ENCODE assay signal across 10 mouse cellular contexts in genomic region chr17:34198521-34198912, GRCm38 (mm10). TPM values are rescaled to one million over a fixed set of nuclear protein-coding genes. Genes with fewer than 3 reads are reported as not detected.
DNase-seq lines count a peak whose midpoint lies in the region; ATAC-seq and TF ChIP-seq lines count a peak whose summit lies in the region.
"Had no signal": no experiment of that assay in that cellular context is flagged by ENCODE, and none has a peak within 500 bp of the region (broad histone marks: within the 10 kb centered on the region; RNA-seq: fewer than 3 reads in every experiment).

No protein-coding gene starts in this region.

- H3K4me3 ChIP-seq in kidney, embryonic 14.5 days (ENCODE audit: low read length) = peak overlapping the region; percentile 33
- peak overlapping the region; percentile 40 for H3K4me3 ChIP-seq in cortical plate, adult 2 months (ENCODE audit: insufficient read depth, low read length)
- peak overlapping the region; percentile 49 for H3K4me3 ChIP-seq in intestine, embryonic 16.5 days (ENCODE audit: low read length)
- peak overlapping the region; percentile 43 for H3K4me3 ChIP-seq in midbrain, postnatal 0 days (ENCODE audit: low read depth, low read length)

- H3K4me1 ChIP-seq in kidney, embryonic 14.5 days (ENCODE audit: control insufficient read depth, insufficient read depth, low read length) = no peaks in the 10 kb centered on the region
- no peaks in the 10 kb centered on the region; the same call in 1 of the 2 replicates for H3K4me1 ChIP-seq in cortical plate, adult 2 months (ENCODE audit: control insufficient read depth, insufficient read depth, low read length)
- H3K4me1 ChIP-seq in intestine, embryonic 16.5 days (ENCODE audit: control insufficient read depth, insufficient read depth, low read length) = peaks cover 5% of the 10 kb centered on the region; the same call in 1 of the 2 replicates
- no peaks in the 10 kb centered on the region for H3K4me1 ChIP-seq in midbrain, postnatal 0 days (ENCODE audit: insufficient read depth, low read length)

- H3K27me3 ChIP-seq in kidney, embryonic 14.5 days (ENCODE audit: control insufficient read depth, insufficient read depth, low read length) = peaks cover 63% of the 10 kb centered on the region
- peaks cover 18% of the 10 kb centered on the region for H3K27me3 ChIP-seq in intestine, embryonic 16.5 days (replicated peaks; ENCODE audit: control insufficient read depth, insufficient read depth, low read length)
- H3K27me3 ChIP-seq in midbrain, postnatal 0 days (ENCODE audit: insufficient read depth, low read length) = peaks cover 31% of the 10 kb centered on the region
- H3K27me3 ChIP-seq: Patski had no signal

- no peak for DNase-seq in kidney, postnatal 36 days
- DNase-seq in midbrain, postnatal 0 days (ENCODE audit: low spot score) = no peak
- no peak for DNase-seq in MN1 (ENCODE audit: low spot score)
- no peak for DNase-seq in thymus, postnatal 10 days (ENCODE audit: low spot score in 2 of 2)
- DNase-seq: right cerebral cortex, postnatal 25 days had no signal

- H3K36me3 ChIP-seq in kidney, embryonic 14.5 days (ENCODE audit: control insufficient read depth, insufficient read depth, low read length) = no peaks in the 10 kb centered on the region
- no peaks in the 10 kb centered on the region for H3K36me3 ChIP-seq in intestine, embryonic 16.5 days (ENCODE audit: control insufficient read depth, insufficient read depth, low read length)
- H3K36me3 ChIP-seq in midbrain, postnatal 0 days (ENCODE audit: insufficient read depth, low read length) = no peaks in the 10 kb centered on the region

- H3K9ac ChIP-seq in kidney, embryonic 14.5 days (ENCODE audit: low read depth, low read length) = no peak overlapping the region; the same call in 1 of the 2 replicates
- H3K9ac ChIP-seq in intestine, embryonic 16.5 days (ENCODE audit: low read depth, low read length) = peak overlapping the region; percentile 50
- H3K9ac ChIP-seq in midbrain, postnatal 0 days (replicated peaks; ENCODE audit: low read length, poor library complexity, severe bottlenecking) = no peak overlapping the region

- no peak for TF ChIP-seq POLR2A in cortical plate, adult 2 months (IDR thresholded peaks at IDR 0.05; ENCODE audit: extremely low read depth, insufficient read depth, low read length)

- ATAC-seq in kidney, embryonic 14.5 days (ENCODE audit: low FRiP score, low TSS enrichment) = no peak
- ATAC-seq in intestine, embryonic 16.5 days = peak; percentile 19; the same call in 1 of the 2 replicates
- no peak for ATAC-seq in midbrain, postnatal 0 days (ENCODE audit: low FRiP score)
- ATAC-seq in inflammation-experienced regulatory T-cells, adult 6 months = no peak

- H3K9me3 ChIP-seq in kidney, embryonic 14.5 days (ENCODE audit: control insufficient read depth, low read length) = no peaks in the 10 kb centered on the region
- H3K9me3 ChIP-seq in intestine, embryonic 16.5 days (ENCODE audit: control insufficient read depth, low read length) = peaks cover 3% of the 10 kb centered on the region; the same call in 1 of the 2 replicates
- no peaks in the 10 kb centered on the region for H3K9me3 ChIP-seq in midbrain, postnatal 0 days (ENCODE audit: low read length)

- 7% methylated on average over 11 of the region's 11 CpGs for WGBS in kidney, embryonic 14.5 days
- 8% methylated on average over 11 of the region's 11 CpGs for WGBS in intestine, embryonic 16.5 days
- 7% methylated on average over 11 of the region's 11 CpGs for WGBS in midbrain, postnatal 0 days

- TF ChIP-seq CTCF in cortical plate, adult 2 months (IDR thresholded peaks at IDR 0.05; ENCODE audit: extremely low read depth, insufficient read depth, low read length) = no peak
- no peak for TF ChIP-seq CTCF in midbrain, postnatal 0 days (IDR thresholded peaks at IDR 0.05)

- H3K27ac ChIP-seq in kidney, embryonic 14.5 days (ENCODE audit: low read depth, low read length) = no peak overlapping the region
- H3K27ac ChIP-seq in cortical plate, adult 2 months (ENCODE audit: insufficient read depth, low read length) = no peak overlapping the region
- no peak overlapping the region for H3K27ac ChIP-seq in intestine, embryonic 16.5 days (ENCODE audit: low read length)
- H3K27ac ChIP-seq in midbrain, postnatal 0 days (ENCODE audit: low read depth, low read length) = no peak overlapping the region

- H3K4me2 ChIP-seq in kidney, embryonic 14.5 days (replicated peaks; ENCODE audit: low read depth, low read length) = peak overlapping the region; percentile 56
- peak overlapping the region; percentile 90 for H3K4me2 ChIP-seq in intestine, embryonic 16.5 days (ENCODE audit: low read depth, low read length)
- H3K4me2 ChIP-seq in midbrain, postnatal 0 days (ENCODE audit: low read depth, low read length, poor library complexity, severe bottlenecking) = peak overlapping the region; percentile 82

RNA-seq across cellular contexts. Expression of gene Psmb8, which starts 1.0 kb away (rescaled TPM):
- polyA plus RNA-seq in kidney, embryonic 14.5 days (2014; fragmentation: Nextera tagmentation; extraction: Ambion mirVana) = 4.3 and 4.8 TPM in 2 replicates
- 8.7 and 10.1 TPM in 2 replicates for polyA plus RNA-seq in cortical plate, adult 2 months (2012; rRNA removed)
- 20.7 and 23.1 TPM in 2 replicates for polyA plus RNA-seq in intestine, embryonic 16.5 days (2015; fragmentation: Nextera tagmentation; extraction: Ambion mirVana)
- 1.7 and 2.8 TPM in 2 replicates for total RNA-seq in midbrain, postnatal 0 days (2014; rRNA removed)
- polyA plus RNA-seq in midbrain, postnatal 0 days (2015; fragmentation: Nextera tagmentation; extraction: Ambion mirVana) = 4.2 and 5.3 TPM in 2 replicates
- polyA plus RNA-seq in inflammation-experienced regulatory T-cells, adult 6 months (2017; shearing (Covaris generic)) = 1,000 to 10,000 TPM in 2 of 3 experiments, 100 to 1,000 TPM in 1; 835 to 1,025 (median 1,010) TPM

RNA-seq across cellular contexts. Expression of gene Tap2, which starts 4.8 kb away (rescaled TPM):
- 1.2 and 1.8 TPM in 2 replicates for polyA plus RNA-seq in kidney, embryonic 14.5 days (2014; fragmentation: Nextera tagmentation; extraction: Ambion mirVana)
- polyA plus RNA-seq in cortical plate, adult 2 months (2012; rRNA removed) = 7.9 and 8.3 TPM in 2 replicates
- 7.2 and 9.1 TPM in 2 replicates for polyA plus RNA-seq in intestine, embryonic 16.5 days (2015; fragmentation: Nextera tagmentation; extraction: Ambion mirVana)
- 1.8 and 2.0 TPM in 2 replicates for total RNA-seq in midbrain, postnatal 0 days (2014; rRNA removed)
- 2.9 and 4.2 TPM in 2 replicates for polyA plus RNA-seq in midbrain, postnatal 0 days (2015; fragmentation: Nextera tagmentation; extraction: Ambion mirVana)
- polyA plus RNA-seq in inflammation-experienced regulatory T-cells, adult 6 months (2017; shearing (Covaris generic)) = 100 to 1,000 TPM in 2 of 3 experiments, 10 to 100 TPM in 1; 94.0 to 181 (median 103) TPM

RNA-seq across cellular contexts. Expression of gene Psmb9, which starts 11.0 kb away (rescaled TPM):
- 2.1 and 3.4 TPM in 2 replicates for polyA plus RNA-seq in kidney, embryonic 14.5 days (2014; fragmentation: Nextera tagmentation; extraction: Ambion mirVana)
- 3.0 and 3.8 TPM in 2 replicates for polyA plus RNA-seq in cortical plate, adult 2 months (2012; rRNA removed)
- polyA plus RNA-seq in intestine, embryonic 16.5 days (2015; fragmentation: Nextera tagmentation; extraction: Ambion mirVana) = 13.4 and 15.3 TPM in 2 replicates
- total RNA-seq in midbrain, postnatal 0 days (2014; rRNA removed) = 0.99 and 1.1 TPM in 2 replicates
- polyA plus RNA-seq in midbrain, postnatal 0 days (2015; fragmentation: Nextera tagmentation; extraction: Ambion mirVana) = 2.0 and 3.3 TPM in 2 replicates
- 100 to 1,000 TPM; 330 to 403 (median 338) TPM for polyA plus RNA-seq in inflammation-experienced regulatory T-cells, adult 6 months (2017; shearing (Covaris generic))

RNA-seq across cellular contexts. Expression of gene Tap1, which starts 11.2 kb away (rescaled TPM):
- polyA plus RNA-seq in kidney, embryonic 14.5 days (2014; fragmentation: Nextera tagmentation; extraction: Ambion mirVana) = 1.9 and 2.9 TPM in 2 replicates
- polyA plus RNA-seq in cortical plate, adult 2 months (2012; rRNA removed) = 2.7 and 3.4 TPM in 2 replicates
- 8.4 and 8.5 TPM in 2 replicates for polyA plus RNA-seq in intestine, embryonic 16.5 days (2015; fragmentation: Nextera tagmentation; extraction: Ambion mirVana)
- total RNA-seq in midbrain, postnatal 0 days (2014; rRNA removed) = 7.1 and 16.5 TPM in 2 replicates
- 7.7 and 8.3 TPM in 2 replicates for polyA plus RNA-seq in midbrain, postnatal 0 days (2015; fragmentation: Nextera tagmentation; extraction: Ambion mirVana)
- 100 to 1,000 TPM; 174 to 216 (median 189) TPM for polyA plus RNA-seq in inflammation-experienced regulatory T-cells, adult 6 months (2017; shearing (Covaris generic))

RNA-seq across cellular contexts. Expression of gene H2-Ob, which starts 40.2 kb away (rescaled TPM):
- not detected in 2 replicates for polyA plus RNA-seq in kidney, embryonic 14.5 days (2014; fragmentation: Nextera tagmentation; extraction: Ambion mirVana)
- polyA plus RNA-seq in cortical plate, adult 2 months (2012; rRNA removed) = 1.0 and 1.5 TPM in 2 replicates
- 0.15 and 0.21 TPM in 2 replicates for polyA plus RNA-seq in intestine, embryonic 16.5 days (2015; fragmentation: Nextera tagmentation; extraction: Ambion mirVana)
- 1.1 and 1.2 TPM in 2 replicates for total RNA-seq in midbrain, postnatal 0 days (2014; rRNA removed)
- 0.31 and 0.55 TPM in 2 replicates for polyA plus RNA-seq in midbrain, postnatal 0 days (2015; fragmentation: Nextera tagmentation; extraction: Ambion mirVana)
- polyA plus RNA-seq in inflammation-experienced regulatory T-cells, adult 6 months (2017; shearing (Covaris generic)) = 10 to 100 TPM in 2 of 3 experiments, 1 to 10 TPM in 1; 8.4 to 87.4 (median 63.4) TPM
- polyA plus RNA-seq: Patski had no signal

Comparison
In these comparisons a context has a peak if more than half of its experiments do, and no peak if none do; other contexts are left out.
1. RNA of gene Psmb8, which starts 1.0 kb away (polyA plus RNA-seq): 835 to 1,025 TPM in inflammation-experienced regulatory T-cells, adult 6 months; 20.7 to 23.1 TPM in intestine, embryonic 16.5 days, 8.7 to 10.1 TPM in cortical plate, adult 2 months, 4.3 to 4.8 TPM in kidney, embryonic 14.5 days and 4.2 to 5.3 TPM in midbrain, postnatal 0 days; every median in the first group is over 10 times any median in the second.
2. RNA of gene Psmb9, which starts 11.0 kb away (polyA plus RNA-seq): 330 to 403 TPM in inflammation-experienced regulatory T-cells, adult 6 months; 13.4 to 15.3 TPM in intestine, embryonic 16.5 days, 3.0 to 3.8 TPM in cortical plate, adult 2 months, 2.1 to 3.4 TPM in kidney, embryonic 14.5 days and 2.0 to 3.3 TPM in midbrain, postnatal 0 days; every median in the first group is over 10 times any median in the second.
3. Peak in every context shown above with its lines, with median percentiles within 50 percentile points of each other: H3K4me2 ChIP-seq and H3K4me3 ChIP-seq.